Mouse (Mus musculus): Measurements from ENCODE around the gene Lmo7.

Gene Lmo7

DNA sequence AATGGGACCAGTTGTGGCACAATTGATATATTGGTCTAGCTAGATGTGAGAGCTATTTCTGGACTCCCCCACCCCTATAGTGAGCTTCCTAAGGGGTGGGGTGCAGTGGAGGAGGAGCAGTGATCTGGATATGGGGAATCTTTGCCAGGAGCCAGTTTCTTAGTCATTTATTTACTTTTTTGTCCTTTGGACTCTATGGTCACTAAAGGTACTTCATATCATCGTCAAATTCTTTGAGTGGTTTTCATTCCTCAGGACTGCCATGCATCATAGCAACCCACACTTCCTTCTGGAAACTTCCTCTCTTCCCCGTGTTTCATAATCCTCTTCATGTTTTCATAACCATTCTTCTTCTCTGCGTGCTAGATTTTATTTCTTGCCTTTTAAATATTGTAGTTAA lies 104.4 kb downstream of the Lmo7 start:
- in situ Hi-C loops (cut with MboI, MseI), result no loop called here

DNA sequence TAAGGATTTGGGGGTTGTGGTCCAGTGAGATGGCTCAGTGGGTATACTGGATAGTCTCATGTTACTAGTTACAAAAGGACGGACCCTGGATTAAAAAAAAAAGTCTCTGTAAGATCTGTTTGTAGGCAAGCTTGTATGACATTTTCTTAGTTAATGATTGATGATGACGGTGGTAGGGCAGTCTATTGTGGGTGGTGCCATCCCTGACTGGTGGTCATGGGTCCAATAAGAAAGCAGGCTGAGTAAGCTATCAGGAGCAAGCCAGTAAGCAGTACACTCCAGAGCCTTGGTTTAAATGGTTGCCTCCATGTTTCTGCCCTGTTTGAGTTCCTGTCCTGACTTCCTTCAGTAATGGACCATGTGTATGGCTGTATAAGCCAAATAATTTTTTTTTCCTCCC lies 106.6 kb downstream of the Lmo7 start:
- in situ Hi-C loops (cut with MboI, MseI), result no loop called here

DNA sequence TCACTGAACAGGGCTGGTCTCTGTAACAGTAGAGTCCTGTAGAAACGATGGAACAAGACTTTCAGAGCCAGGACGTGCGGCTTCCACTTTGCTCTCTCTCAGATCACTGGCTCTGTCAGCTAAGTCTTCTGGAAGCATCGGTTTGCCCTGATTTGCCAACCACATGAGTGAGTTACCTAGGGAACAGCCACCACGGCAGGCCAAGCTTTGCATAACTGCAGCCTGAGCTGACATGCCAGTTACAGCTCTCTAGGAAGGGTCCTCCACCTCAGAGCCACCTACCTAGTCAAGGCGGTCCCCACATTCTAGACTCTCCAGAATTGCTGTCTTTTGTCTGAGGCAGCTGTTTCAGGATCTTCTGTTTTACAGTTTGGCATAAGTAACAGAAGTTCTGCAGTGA lies 107.4 kb downstream of the Lmo7 start:
- in situ Hi-C loops (cut with MboI, MseI), result no loop called here

DNA sequence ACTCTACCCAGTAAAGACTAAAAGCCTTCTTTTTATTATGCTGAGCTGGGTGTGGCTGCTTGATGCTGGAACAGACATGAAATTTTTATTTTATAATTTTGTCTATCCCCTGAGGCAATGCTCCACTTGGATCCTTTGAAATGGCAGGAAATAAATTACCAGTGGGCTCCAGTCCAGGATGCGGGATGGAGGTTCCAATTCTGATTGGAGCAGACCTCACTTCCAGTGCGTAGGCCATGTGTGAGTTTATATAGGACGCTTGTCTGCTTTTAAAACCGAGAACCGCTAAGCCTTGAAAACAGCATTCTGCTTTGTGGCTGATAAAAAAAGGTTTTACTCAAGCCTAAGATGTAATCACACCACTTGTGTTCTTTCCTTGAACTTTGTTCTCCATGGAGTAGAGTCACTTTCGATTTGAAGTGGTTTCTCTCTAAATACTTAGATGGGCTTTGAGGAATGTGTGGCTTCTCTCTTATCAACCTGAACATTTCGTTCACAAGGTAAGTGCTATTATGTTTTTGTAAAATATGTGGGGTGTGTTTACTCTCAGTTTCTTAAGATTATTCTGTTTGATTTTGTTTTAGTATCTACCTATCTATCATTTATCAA lies 108.6 kb downstream of the Lmo7 start:
- in situ Hi-C loops (cut with MboI, MseI), result no loop called here

DNA sequence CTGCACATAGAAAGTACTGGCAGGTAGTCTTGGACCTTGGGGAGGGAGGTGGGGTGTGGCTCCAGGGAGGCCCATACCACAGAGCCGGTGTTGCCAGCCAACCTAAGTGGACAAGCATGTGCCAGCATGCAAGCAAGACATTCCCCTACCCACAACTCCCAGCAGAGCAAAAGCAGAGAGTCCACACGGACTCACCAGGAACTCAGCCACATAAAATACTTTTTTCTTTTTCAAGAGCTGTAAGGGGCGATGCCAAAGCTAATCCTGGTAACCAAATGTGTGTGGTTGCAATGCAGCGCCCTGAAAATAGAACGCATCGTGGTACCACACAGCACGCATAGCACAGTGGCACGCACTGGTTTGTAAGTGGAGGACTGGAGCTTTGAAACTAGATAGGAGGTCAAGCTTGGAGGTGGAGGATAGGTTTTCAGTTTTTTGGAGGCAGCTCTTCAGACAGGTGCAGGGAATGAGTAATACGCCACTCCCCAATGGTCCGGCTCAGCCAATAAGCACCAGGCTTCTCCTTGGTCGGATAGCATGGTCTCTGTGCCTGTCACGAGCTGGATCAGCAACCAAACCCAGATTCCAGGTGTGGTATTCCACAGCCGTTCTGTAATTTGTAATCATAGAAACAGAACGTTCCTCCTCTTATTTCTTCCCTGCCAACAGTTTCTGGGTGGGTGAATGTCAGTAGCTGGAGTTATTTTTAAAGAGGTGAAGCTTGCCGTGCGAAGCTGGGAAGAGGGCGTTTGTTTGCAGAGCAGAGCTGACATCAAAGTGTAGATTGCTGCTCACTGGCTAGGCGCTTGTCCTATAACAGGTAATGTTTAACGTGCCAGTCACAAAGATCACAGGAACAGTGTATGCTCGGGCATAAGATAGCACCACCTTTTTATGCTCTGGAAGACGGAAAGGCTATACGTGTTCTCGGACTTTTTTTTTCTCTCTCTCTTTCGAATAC lies 110.3 kb downstream of the Lmo7 start:
- in situ Hi-C loops (cut with MboI, MseI), result no loop called here

DNA sequence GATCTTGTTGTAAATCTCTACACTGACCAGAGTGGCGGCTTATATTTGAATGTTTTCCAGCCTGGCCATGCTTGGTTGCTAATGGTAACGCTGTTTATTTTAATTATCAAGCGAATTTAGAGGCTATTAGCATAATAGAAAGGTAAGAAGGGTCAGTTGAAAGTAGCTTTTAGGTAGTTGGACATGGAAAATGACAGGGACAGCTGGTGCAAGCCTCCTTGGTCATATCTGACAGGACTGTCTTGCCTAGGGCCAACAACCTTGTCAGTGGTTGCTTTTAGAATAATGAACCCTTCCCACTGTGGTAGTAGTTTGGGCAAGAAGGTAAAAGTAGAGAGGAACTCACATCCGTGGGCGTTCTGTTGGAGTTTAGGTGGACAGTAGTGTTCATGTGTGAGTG lies 111.5 kb downstream of the Lmo7 start:
- in situ Hi-C loops (cut with MboI, MseI), result no loop called here

DNA sequence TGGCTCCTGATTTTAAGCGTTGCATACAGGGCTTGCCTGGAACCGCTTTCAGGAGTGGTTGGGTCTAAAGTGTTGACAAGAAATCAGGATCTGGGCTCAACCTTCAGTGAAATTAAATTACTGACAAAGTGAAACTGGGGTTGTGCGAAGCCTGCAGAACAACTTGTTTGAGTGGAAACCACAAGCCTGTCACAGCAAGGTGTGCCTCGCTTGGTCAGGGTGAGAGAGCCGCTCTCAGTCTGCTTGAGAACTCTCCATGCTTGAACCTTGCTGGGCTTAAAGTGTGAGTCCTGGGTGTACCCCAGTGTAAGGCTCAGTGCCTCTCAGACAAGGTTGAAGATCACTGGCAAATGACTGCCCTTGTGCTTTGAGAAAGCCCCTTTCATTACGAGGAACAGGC lies 112.8 kb downstream of the Lmo7 start:
- in situ Hi-C loops (cut with MboI, MseI), result no loop called here

DNA sequence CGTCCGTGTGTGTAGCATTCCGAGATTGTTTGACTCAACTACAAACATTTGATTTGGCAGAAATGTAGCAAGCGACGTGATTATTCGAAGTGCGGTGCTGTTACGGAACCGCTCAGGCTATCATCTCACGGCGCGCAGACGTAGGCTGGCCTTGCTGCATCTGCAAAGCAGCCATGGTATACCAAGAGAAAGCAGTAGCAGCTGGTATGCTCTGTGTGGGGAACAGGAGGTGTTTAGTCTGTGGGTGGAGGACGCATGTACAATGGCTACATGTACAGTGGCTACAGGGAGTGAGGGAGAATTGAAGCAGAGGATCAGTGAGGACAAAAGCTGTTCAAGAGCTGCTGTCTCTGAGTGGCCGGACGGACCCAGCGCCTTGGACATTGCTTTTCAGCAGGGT lies 113.7 kb downstream of the Lmo7 start:
- in situ Hi-C loops (cut with MboI, MseI), result no loop called here

DNA sequence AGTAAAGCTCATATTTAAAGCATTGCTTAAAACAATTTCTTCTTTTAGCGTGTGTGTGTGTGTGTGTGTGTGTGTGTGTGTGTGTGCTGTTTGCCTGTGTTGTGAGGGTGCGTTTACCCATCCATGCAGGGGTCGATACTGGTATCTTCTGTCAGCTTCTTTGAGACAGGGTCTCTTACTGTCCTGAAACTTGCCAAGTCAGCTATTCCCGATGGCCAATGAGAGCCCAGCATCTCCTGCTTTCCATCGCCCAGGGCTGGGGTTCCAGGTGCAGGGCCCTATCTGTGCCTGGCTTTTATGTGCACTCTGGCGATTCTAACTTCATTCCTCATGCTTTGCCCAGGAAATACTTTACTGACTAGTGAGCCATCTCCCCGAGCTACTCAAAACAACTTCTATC lies 114.7 kb downstream of the Lmo7 start:
- in situ Hi-C loops (cut with MboI, MseI), result no loop called here

DNA sequence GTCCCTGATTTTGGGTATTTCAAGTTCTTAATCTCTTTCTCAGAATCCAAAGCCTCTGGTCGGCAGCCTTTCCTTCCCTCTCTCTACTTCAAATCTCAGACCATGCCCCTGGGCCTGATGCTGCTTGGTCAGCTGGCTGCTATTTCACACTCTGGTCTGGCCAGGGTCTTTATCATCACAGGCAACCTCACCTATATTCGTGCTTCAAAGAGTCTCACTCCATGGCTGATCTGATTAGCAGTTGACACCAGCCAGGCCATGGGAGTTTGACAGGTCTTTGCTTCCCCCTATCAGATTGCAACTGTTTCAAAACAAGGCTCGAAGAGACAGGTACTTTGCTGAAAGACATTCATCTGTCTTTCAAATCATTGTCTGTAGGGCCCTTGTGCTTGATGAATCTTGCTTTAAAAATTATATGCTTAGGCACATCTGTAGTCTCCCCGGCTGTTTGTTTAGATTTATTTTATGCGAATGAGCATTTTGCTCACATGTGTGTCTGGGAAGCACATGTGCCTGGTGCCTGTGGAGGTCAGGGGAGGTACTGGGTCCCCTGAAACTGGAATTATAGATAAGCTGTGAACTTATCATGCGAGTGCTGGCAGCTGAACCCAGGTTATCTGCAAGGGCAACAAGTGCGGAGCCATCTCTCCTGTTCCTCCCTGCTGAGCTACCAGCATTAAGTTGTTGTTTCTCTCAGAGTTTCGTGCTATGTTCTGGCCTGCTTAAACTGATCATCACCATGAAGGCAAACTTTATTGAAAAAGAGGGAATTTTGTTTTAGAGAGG lies 116.5 kb downstream of the Lmo7 start:
- in situ Hi-C loops (cut with MboI, MseI), result no loop called here

DNA sequence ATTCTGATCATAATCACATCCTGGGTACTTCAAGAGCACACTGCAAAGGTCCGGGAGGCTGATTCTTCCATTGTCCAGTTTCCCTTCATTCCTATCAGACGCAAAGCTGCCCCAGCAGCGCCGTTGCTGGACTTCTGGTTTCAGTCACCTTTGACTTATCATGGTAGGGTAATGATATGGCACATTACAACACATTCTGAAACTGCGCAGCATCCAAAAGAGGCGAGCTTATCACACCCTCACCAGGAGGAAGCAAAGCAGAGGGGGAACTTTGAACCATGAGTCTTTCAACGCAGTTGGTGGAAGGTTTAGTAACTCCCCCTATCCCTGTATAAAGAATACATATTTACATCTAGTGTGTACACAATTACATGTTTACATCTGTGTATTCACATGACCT lies 117.8 kb downstream of the Lmo7 start:
- in situ Hi-C loops (cut with MboI, MseI), result no loop called here

DNA sequence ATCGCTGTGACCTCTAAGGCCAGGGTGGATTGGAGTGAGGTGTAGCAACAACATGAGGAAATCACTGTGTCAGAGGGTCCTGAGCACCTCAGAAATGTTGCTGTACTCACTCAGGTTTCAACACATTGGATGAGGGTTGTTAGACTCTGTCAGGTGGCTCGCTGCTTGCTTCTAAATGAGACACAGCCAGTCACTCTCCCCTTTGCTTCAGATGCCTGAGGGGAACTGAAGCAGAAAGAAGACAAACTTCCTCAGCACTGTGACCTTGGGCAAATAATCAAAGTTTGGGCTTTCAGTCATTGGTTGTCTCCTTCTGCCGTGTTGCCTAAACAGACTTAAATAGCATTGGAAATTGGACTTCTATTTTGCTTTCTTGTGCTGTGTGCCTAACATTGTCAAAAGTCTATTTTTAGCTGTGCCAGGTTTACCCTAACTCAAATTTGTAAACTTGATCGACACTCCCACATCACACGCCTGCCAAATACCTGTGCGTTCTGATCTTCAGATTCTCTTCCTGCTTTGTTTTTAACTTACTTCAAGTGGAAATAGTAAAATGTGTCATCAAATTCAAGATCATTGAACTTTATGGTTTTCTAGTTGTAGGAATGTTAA lies 122.9 kb downstream of the Lmo7 start:
- in situ Hi-C loops (cut with MboI, MseI), result no loop called here

DNA sequence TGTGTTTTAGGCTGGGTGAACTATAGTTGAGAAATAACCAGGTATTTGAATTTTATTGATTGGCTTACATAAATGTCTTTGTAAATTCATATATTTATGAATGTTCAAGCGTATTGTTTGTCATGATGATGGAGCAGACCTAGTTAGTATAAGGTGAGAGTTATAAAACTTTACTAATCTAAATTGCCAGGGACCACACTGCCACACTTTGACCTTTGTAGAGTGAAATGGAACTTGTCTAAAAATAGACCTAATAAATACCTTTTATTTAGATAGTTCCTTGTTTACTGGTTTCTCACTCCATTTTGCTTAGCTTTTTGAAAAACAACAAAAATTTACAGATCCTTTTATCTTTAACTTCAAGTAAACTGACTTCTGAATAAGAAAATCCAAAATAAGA lies 123.5 kb downstream of the Lmo7 start:
- in situ Hi-C loops (cut with MboI, MseI), result no loop called here

DNA sequence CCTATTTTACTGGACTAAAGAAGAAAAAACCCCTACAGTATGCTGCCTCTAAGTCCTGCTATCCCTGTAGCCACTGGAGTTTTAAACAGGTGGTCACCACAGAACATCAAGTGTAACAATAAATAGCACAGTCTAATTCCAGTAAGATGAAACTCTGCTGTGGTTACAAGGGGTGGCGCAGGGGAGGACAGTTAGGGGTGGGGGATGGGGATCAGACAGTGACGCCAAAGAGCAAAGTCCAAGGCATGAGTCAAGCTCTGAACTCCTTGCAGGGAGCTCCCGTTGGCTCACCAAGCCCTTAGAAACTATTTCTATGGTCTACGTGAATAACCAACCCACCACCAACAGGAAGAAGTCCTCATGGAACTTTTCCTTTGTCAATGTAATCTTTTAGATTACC lies 124.0 kb downstream of the Lmo7 start:
- in situ Hi-C loops (cut with MboI, MseI), result no loop called here

DNA sequence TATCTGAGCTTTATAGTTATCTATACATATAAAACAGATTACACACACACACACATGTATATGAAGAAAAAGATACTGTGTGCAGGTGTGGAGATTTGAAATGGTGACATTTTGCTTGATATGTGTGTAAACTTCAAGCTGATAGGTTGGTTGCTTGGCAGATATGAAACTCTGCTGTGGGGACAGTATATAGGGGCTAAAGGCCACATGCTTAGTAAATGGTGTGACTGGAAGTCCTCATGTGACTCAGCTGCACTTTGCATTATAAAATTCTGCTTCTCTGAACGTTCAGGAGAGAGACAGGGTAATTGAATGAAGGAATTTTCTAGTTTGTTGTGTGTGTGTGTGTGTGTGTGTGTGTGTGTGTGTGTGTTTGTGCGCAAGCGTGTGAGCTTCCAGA lies 124.5 kb downstream of the Lmo7 start:
- in situ Hi-C loops (cut with MboI, MseI), result no loop called here

DNA sequence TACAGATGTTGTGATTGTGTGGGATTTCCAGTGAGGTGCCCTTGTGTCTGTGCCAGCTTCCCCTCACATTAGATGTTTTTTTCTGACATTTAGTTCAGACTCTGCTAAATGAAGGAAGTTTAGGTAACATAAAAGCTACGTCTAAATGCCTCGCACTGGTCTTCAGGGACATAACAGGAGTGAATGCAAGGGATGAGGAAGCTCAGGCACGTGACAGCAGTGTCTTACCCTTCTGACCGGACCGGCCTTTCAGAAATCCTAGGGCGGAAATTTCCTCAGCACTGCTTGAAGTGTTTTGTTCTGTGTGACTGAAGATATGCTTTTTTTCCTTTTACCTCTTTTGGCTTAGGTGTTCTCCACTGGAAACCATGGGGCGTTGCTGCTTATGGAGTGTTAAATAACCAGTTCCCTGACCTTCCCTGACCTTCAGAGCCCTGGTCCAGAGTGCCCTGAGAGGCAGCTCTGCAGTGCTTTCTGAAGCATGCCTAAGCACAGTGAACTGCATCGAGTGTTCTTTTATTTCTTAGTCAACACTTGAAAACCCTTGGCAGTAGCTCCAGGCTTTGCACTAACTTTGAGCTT lies 129.6 kb downstream of the Lmo7 start:
- in situ Hi-C loops (cut with MboI, MseI), result no loop called here

DNA sequence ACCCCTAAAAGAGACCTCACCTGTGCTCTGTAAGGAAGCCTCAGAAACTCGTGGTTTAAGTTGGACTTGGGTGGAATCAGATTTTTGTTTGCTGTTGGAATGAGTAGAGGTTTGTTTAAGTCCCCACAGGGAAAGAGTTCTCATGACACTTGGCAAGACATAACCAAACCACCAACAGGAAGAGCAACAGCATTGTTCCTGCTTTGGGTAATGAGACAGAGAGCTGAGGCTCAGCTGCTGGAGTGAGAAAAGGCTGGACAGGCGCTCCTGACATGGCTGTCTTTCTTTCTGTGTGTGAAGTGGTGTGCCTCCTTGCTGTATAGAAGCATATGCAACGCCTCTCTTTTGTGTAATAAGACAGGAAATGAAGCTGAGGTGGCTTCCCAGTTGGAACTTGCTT lies 132.3 kb downstream of the Lmo7 start:
- in situ Hi-C loops (cut with MboI, MseI), result loop anchor here in 1 of 2 experiments (10.0 kb wide), 1 partner anchor 1837 kb away; no protein-coding TSS in a partner anchor

DNA sequence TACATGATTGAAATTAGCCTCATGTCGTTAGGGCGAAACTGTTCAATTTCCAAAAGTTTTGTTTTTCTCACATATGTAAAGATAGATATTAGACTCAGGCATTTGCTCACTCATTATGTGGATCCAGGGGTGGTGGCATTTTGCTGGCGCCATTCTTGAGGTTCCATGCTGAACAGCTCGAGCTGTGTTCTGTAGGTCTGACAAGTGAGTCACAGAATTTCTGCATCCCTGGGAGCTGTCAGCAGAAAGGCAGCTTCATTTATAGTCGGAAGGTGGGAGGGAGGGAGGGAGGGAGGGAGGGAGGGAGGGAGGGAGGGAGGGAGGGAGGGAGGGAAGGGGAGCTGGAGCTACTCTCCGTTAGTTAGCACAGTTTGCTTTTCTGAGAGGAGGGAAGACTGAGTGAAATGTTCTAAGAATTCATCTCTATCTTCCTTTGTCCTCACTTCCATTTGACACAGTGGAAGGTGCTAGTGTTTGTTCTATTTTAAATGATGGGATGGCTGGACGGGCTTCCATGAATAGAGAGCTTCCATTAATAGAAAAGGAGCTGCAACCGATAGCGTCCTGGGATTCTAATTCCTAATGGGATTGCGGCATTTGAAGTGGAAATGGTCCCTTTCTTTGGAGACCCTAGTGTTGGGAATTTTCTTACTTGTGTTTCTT lies 137.4 kb downstream of the Lmo7 start:
- in situ Hi-C loops (cut with MboI, MseI), result loop anchor here in 1 of 2 experiments (10.0 kb wide), 1 partner anchor 1842 kb away; no protein-coding TSS in a partner anchor

DNA sequence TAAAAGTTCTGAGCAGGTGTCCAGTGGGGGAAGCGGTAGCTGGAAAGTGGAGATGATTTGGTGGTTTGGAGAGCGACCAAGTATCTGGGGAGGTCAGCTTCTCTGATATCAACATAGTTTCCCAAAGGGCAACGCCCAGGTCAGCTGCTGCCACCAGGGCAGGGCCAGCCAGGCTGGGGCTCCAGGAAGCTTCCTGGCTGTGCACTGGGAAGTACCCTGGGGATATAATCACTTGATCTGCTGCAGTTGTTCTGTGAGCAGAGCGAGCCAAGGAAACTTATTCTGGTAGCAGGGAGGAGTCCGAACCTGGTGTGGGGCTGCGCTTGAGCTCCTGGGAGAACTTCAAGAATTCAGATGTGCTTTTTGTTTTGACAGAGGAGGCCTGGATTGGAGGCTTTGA lies 139.4 kb downstream of the Lmo7 start:
- in situ Hi-C loops (cut with MboI, MseI), result loop anchor here in 1 of 2 experiments (10.0 kb wide), 1 partner anchor 1844 kb away; no protein-coding TSS in a partner anchor

DNA sequence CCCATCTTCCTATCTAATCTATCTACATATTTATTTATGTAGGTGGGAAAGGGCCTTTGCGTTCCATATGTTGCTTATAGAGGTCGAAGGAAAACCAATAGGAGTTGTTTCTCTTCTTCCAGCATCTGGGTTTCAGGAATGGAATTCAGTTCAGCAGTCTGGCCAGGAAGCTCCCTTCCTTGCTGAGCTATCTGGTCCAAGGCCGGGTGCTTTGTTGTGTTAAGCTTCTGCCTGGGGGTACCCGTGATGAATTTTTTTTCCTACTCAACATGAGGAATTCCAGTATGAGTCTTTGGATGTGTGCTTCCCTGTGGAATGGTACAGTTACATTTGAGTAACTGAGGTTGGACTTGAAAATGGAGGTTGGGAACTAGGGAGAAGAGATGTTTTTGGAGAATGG lies 139.9 kb downstream of the Lmo7 start:
- in situ Hi-C loops (cut with MboI, MseI), result loop anchor here in 1 of 2 experiments (10.0 kb wide), 1 partner anchor 1845 kb away; no protein-coding TSS in a partner anchor

Measured in T-helper 17 cell (primary cell).